Mouse (Mus musculus): Measurements from ENCODE around the gene Gm11569. TPM values are rescaled to one million over a fixed set of nuclear protein-coding genes. Genes with fewer than 3 reads are reported as not detected.
"Not testable (repeated sequence)": the region's sequence is repeated elsewhere in the genome, so short reads cannot be mapped to it uniquely, and the experiment has no call there.

Gm11569 gene
- polyA plus RNA-seq, 1 experiment from 2014 or later, result not detected

DNA sequence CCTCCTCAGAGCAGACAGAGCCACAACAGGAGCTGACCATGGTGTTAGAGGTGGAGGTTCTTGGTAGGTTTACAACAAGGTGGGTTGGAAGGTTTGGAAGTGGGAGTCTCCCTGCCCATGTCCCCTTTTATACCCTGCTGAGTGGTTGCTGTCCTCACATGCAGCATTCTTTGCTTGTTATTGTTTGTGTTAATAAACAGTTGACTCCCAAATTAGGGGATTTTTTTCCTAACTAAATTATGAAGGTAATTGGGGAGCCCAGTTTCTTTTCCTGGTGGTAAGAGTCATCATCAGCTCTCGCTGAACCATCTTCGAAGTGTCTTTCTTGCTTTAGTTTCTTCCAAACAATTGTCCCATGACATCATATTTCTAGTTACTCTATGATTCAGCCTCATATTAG lies 18.1 kb downstream of the Gm11569 start, which contains the start of gene Krtap4-8:
TSS of gene Krtap4-8 (minus strand) at position 101 of the 400 bp plus-strand sequence.
- 93% methylated on average over 2 of the region's 2 CpGs for WGBS (ENCODE audit: insufficient replicate concordance)
- Histone ChIP-seq H3K27ac (ENCODE audit: low read depth, low read length) (no peak within 1 kb of the TSS), H3K9ac (ENCODE audit: low read depth, low read length) (no peak within 1 kb of the TSS), H3K27me3 (ENCODE audit: control insufficient read depth, insufficient read depth, low read length) (no peaks in the 10 kb centered on the region), H3K4me3 (ENCODE audit: low read depth, low read length) (no peak within 1 kb of the TSS), H3K36me3 (ENCODE audit: control insufficient read depth, insufficient read depth, low read length) (no peaks in the 10 kb centered on the region), H3K9me3 (replicated peaks; ENCODE audit: control insufficient read depth, low read length) (no peaks in the 10 kb centered on the region), H3K4me1 (ENCODE audit: control insufficient read depth, insufficient read depth, low read length) (no peaks in the 10 kb centered on the region), H3K4me2 (no peak within 1 kb of the TSS)
- no peak for ATAC-seq (replicated peaks; ENCODE audit: insufficient number of reproducible peaks, low FRiP score, low TSS enrichment)

DNA sequence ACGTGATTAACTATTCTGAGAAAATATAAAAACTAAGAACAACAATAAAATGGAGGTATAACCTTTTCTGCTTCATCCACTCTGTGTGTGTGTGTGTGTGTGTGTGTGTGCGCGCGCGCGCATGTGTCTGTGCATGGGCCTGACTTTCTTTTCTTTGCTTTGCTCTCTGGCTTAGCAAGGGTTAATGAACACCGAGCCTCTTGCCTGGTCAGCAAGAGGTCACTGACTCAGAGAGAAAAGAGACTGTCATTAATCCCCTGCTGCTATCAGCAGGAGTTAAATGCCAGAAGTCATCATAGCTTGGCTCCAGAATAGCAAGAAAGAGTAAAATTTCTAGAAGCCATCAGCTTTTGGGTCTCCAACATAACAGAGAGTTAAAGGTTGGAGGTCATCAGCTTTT lies 20.3 kb downstream of the Gm11569 start:
- H3K4me1 ChIP-seq (ENCODE audit: control insufficient read depth, insufficient read depth, low read length), result no peaks in the 10 kb centered on the region
- H3K27me3 ChIP-seq (ENCODE audit: control insufficient read depth, insufficient read depth, low read length), result no peaks in the 10 kb centered on the region
- H3K4me2 ChIP-seq, result no peak overlapping the region
- 74% methylated on average over 7 of the region's 7 CpGs for WGBS (ENCODE audit: insufficient replicate concordance)
- no peak for ATAC-seq (replicated peaks; ENCODE audit: insufficient number of reproducible peaks, low FRiP score, low TSS enrichment)
- H3K4me3 ChIP-seq (ENCODE audit: low read depth, low read length), result no peak overlapping the region
- H3K9ac ChIP-seq (ENCODE audit: low read depth, low read length), result no peak overlapping the region
- H3K36me3 ChIP-seq (ENCODE audit: control insufficient read depth, insufficient read depth, low read length), result no peaks in the 10 kb centered on the region
- no peaks in the 10 kb centered on the region for H3K9me3 ChIP-seq (replicated peaks; ENCODE audit: control insufficient read depth, low read length)
- no peak overlapping the region for H3K27ac ChIP-seq (ENCODE audit: low read depth, low read length)

DNA sequence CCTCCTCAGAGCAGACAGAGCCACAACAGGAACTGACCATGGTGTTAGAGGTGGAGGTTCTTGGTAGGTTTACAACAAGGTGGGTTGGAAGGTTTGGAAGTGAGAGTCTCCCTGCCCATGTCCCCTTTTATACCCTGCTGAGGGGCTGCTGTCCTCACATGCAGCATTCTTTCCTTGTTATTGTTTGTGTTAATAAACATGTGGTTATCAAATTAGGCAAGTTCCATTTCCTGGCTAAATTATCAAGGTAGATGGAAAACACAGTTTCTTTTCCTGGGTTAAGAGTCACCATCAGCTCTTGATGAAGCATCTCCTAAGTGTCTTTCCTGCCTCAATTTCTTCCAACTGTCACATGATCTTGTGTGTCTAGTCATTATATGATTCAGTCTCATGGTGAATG lies 25.9 kb downstream of the Gm11569 start, which contains the start of gene Gm11595:
TSS of gene Gm11595 (minus strand) at position 101 of the 400 bp plus-strand sequence.
- ATAC-seq (replicated peaks; ENCODE audit: insufficient number of reproducible peaks, low FRiP score, low TSS enrichment); H3K36me3 ChIP-seq (ENCODE audit: control insufficient read depth, insufficient read depth, low read length); H3K4me3 ChIP-seq (ENCODE audit: low read depth, low read length); H3K27me3 ChIP-seq (ENCODE audit: control insufficient read depth, insufficient read depth, low read length); H3K9me3 ChIP-seq (replicated peaks; ENCODE audit: control insufficient read depth, low read length); H3K4me2 ChIP-seq; H3K9ac ChIP-seq (ENCODE audit: low read depth, low read length); H3K4me1 ChIP-seq (ENCODE audit: control insufficient read depth, insufficient read depth, low read length); H3K27ac ChIP-seq (ENCODE audit: low read depth, low read length): not testable (repeated sequence)

DNA sequence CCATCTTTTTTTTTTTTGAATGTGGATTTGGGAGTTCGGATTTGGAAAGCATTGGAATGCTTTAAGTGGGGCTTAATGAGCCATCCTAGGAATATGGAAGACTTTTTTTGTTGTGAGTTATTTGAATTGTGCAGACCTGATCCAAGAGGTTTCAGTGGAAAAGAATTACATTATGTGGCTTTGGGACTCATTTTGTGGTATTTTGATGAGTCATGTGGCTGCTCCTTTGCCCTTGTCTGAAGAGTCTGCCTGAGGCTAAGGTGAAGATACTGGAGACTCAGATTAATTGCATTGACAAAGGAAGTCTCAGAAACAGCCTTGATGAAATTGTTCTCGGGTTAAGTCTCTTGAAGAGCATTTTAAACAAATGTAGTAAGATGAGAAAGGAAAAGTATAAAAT lies 30.3 kb downstream of the Gm11569 start:
- Histone ChIP-seq H3K4me2 (no peak overlapping the region), H3K4me3 (ENCODE audit: low read depth, low read length) (no peak overlapping the region), H3K36me3 (ENCODE audit: control insufficient read depth, insufficient read depth, low read length) (no peaks in the 10 kb centered on the region), H3K27me3 (ENCODE audit: control insufficient read depth, insufficient read depth, low read length) (no peaks in the 10 kb centered on the region), H3K27ac (ENCODE audit: low read depth, low read length) (no peak overlapping the region), H3K4me1 (ENCODE audit: control insufficient read depth, insufficient read depth, low read length) (no peaks in the 10 kb centered on the region), H3K9me3 (replicated peaks; ENCODE audit: control insufficient read depth, low read length) (no peaks in the 10 kb centered on the region), H3K9ac (ENCODE audit: low read depth, low read length) (no peak overlapping the region)
- 65% methylated on average over 2 of the region's 2 CpGs for WGBS (ENCODE audit: insufficient replicate concordance)
- no peak for ATAC-seq (replicated peaks; ENCODE audit: insufficient number of reproducible peaks, low FRiP score, low TSS enrichment)

DNA sequence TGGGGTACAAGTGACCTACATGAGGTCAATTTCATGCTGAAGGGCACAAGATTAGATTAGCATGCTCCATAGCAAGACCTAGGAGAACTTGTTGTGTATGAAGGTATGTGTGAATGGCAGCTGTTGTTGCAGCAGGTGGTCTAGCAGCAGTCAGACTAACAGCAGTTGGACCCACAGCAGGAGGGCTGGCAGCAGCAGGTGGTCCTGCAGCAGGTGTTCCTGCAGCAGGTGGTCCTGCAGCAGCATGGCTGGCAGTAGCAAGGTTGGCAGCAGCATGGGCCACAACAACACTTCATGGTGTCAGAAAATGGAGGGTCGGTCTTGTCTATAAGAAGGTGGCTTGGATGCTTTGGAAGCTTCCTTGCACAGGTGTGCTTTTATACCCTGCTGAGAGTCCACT lies 39.9 kb downstream of the Gm11569 start:
- ATAC-seq (replicated peaks; ENCODE audit: insufficient number of reproducible peaks, low FRiP score, low TSS enrichment), result no peak

More for the DNA sequence above, 39.9 kb downstream of the Gm11569 start:
- Histone ChIP-seq H3K36me3 (ENCODE audit: control insufficient read depth, insufficient read depth, low read length) (no peaks in the 10 kb centered on the region), H3K4me2 (no peak overlapping the region), H3K9ac (ENCODE audit: low read depth, low read length) (no peak overlapping the region), H3K27me3 (ENCODE audit: control insufficient read depth, insufficient read depth, low read length) (no peaks in the 10 kb centered on the region), H3K27ac (ENCODE audit: low read depth, low read length) (no peak overlapping the region), H3K4me3 (ENCODE audit: low read depth, low read length) (no peak overlapping the region), H3K9me3 (replicated peaks; ENCODE audit: control insufficient read depth, low read length) (no peaks in the 10 kb centered on the region), H3K4me1 (ENCODE audit: control insufficient read depth, insufficient read depth, low read length) (no peaks in the 10 kb centered on the region)
- 77% methylated on average over 1 of the region's 1 CpGs for WGBS (ENCODE audit: insufficient replicate concordance)

Other genes starting within 250 kb of the Gm11569 start
- gene Krtap3-3, start 248.1 kb downstream of the Gm11569 start, polyA plus RNA-seq (2014; fragmentation: Nextera tagmentation; extraction: Ambion mirVana), result not detected in 2 replicates
- gene Krtap3-2, start 242.1 kb downstream of the Gm11569 start, polyA plus RNA-seq (2014; fragmentation: Nextera tagmentation; extraction: Ambion mirVana), result not detected in 2 replicates
- gene Gm11939, start 239.5 kb downstream of the Gm11569 start, polyA plus RNA-seq (2014; fragmentation: Nextera tagmentation; extraction: Ambion mirVana), result not detected in 2 replicates
- not detected in 2 replicates for gene Krtap3-1, start 232.3 kb downstream of the Gm11569 start, polyA plus RNA-seq (2014; fragmentation: Nextera tagmentation; extraction: Ambion mirVana)
- not detected in 2 replicates for gene Krtap1-5, start 217.9 kb downstream of the Gm11569 start, polyA plus RNA-seq (2014; fragmentation: Nextera tagmentation; extraction: Ambion mirVana)
- gene Krtap1-4, start 215.3 kb downstream of the Gm11569 start, polyA plus RNA-seq (2014; fragmentation: Nextera tagmentation; extraction: Ambion mirVana), result not detected in 2 replicates
- gene Krtap1-3, start 207.6 kb downstream of the Gm11569 start, polyA plus RNA-seq (2014; fragmentation: Nextera tagmentation; extraction: Ambion mirVana), result not detected in 2 replicates
- gene Krtap9-3, start 200.8 kb downstream of the Gm11569 start, polyA plus RNA-seq (2014; fragmentation: Nextera tagmentation; extraction: Ambion mirVana), result not detected in 2 replicates
- not detected in 2 replicates for gene Gm11938, start 195.6 kb downstream of the Gm11569 start, polyA plus RNA-seq (2014; fragmentation: Nextera tagmentation; extraction: Ambion mirVana)
- gene Gm11937, start 188.7 kb downstream of the Gm11569 start, polyA plus RNA-seq (2014; fragmentation: Nextera tagmentation; extraction: Ambion mirVana), result not detected in 2 replicates
- gene Krtap2-4, start 184.1 kb downstream of the Gm11569 start, polyA plus RNA-seq (2014; fragmentation: Nextera tagmentation; extraction: Ambion mirVana), result not detected in 2 replicates
- gene Gm11562, start 178.5 kb downstream of the Gm11569 start, polyA plus RNA-seq (2014; fragmentation: Nextera tagmentation; extraction: Ambion mirVana), result not detected in 2 replicates
- gene Krtap4-1, start 170.7 kb downstream of the Gm11569 start, polyA plus RNA-seq (2014; fragmentation: Nextera tagmentation; extraction: Ambion mirVana), result not detected in 2 replicates
- not detected in 2 replicates for gene Krtap4-2, start 163.8 kb downstream of the Gm11569 start, polyA plus RNA-seq (2014; fragmentation: Nextera tagmentation; extraction: Ambion mirVana)
- not detected in 2 replicates for gene Krtap4-7, start 154.8 kb downstream of the Gm11569 start, polyA plus RNA-seq (2014; fragmentation: Nextera tagmentation; extraction: Ambion mirVana)
- gene Gm11555, start 148.7 kb downstream of the Gm11569 start, polyA plus RNA-seq (2014; fragmentation: Nextera tagmentation; extraction: Ambion mirVana), result not detected in 2 replicates
- not detected in 2 replicates for gene Gm11563, start 140.0 kb downstream of the Gm11569 start, polyA plus RNA-seq (2014; fragmentation: Nextera tagmentation; extraction: Ambion mirVana)
- gene Krtap4-6, start 133.0 kb downstream of the Gm11569 start, polyA plus RNA-seq (2014; fragmentation: Nextera tagmentation; extraction: Ambion mirVana), result not detected in 2 replicates
- gene Gm14190, start 108.2 kb downstream of the Gm11569 start, polyA plus RNA-seq (2014; fragmentation: Nextera tagmentation; extraction: Ambion mirVana), result not detected in 2 replicates
- gene Gm14180, start 64.6 kb downstream of the Gm11569 start, polyA plus RNA-seq (2014; fragmentation: Nextera tagmentation; extraction: Ambion mirVana), result not detected in 2 replicates
- not detected in 2 replicates for gene Gm11595, start 26.0 kb downstream of the Gm11569 start, polyA plus RNA-seq (2014; fragmentation: Nextera tagmentation; extraction: Ambion mirVana)
- gene Krtap4-8, start 18.2 kb downstream of the Gm11569 start, polyA plus RNA-seq (2014; fragmentation: Nextera tagmentation; extraction: Ambion mirVana), result not detected in 2 replicates
- gene Krtap4-9, start 13.7 kb downstream of the Gm11569 start, polyA plus RNA-seq (2014; fragmentation: Nextera tagmentation; extraction: Ambion mirVana), result not detected in 2 replicates
- gene Gm11596, start 5.5 kb downstream of the Gm11569 start, polyA plus RNA-seq (2014; fragmentation: Nextera tagmentation; extraction: Ambion mirVana), result not detected in 2 replicates
- not detected in 2 replicates for gene Gm11554, start 5.5 kb upstream of the Gm11569 start, polyA plus RNA-seq (2014; fragmentation: Nextera tagmentation; extraction: Ambion mirVana)
- gene Krtap4-13, start 11.0 kb upstream of the Gm11569 start, polyA plus RNA-seq (2014; fragmentation: Nextera tagmentation; extraction: Ambion mirVana), result not detected in 2 replicates
- gene Gm11564, start 16.7 kb upstream of the Gm11569 start, polyA plus RNA-seq (2014; fragmentation: Nextera tagmentation; extraction: Ambion mirVana), result not detected in 2 replicates
- gene 2300003K06Rik, start 39.1 kb upstream of the Gm11569 start, polyA plus RNA-seq (2014; fragmentation: Nextera tagmentation; extraction: Ambion mirVana), result not detected in 2 replicates
- not detected in 2 replicates for gene Krtap4-16, start 52.7 kb upstream of the Gm11569 start, polyA plus RNA-seq (2014; fragmentation: Nextera tagmentation; extraction: Ambion mirVana)
- not detected in 2 replicates for gene Gm11568, start 59.0 kb upstream of the Gm11569 start, polyA plus RNA-seq (2014; fragmentation: Nextera tagmentation; extraction: Ambion mirVana)
- not detected in 2 replicates for gene Gm11559, start 65.5 kb upstream of the Gm11569 start, polyA plus RNA-seq (2014; fragmentation: Nextera tagmentation; extraction: Ambion mirVana)
- not detected in 2 replicates for gene Krtap9-1, start 74.5 kb upstream of the Gm11569 start, polyA plus RNA-seq (2014; fragmentation: Nextera tagmentation; extraction: Ambion mirVana)
- not detected in 2 replicates for gene Gm11567, start 80.3 kb upstream of the Gm11569 start, polyA plus RNA-seq (2014; fragmentation: Nextera tagmentation; extraction: Ambion mirVana)
- not detected in 2 replicates for gene Krtap31-1, start 109.0 kb upstream of the Gm11569 start, polyA plus RNA-seq (2014; fragmentation: Nextera tagmentation; extraction: Ambion mirVana)
- not detected in 2 replicates for gene Gm11565, start 115.8 kb upstream of the Gm11569 start, polyA plus RNA-seq (2014; fragmentation: Nextera tagmentation; extraction: Ambion mirVana)
- not detected in 2 replicates for gene Krtap31-2, start 137.4 kb upstream of the Gm11569 start, polyA plus RNA-seq (2014; fragmentation: Nextera tagmentation; extraction: Ambion mirVana)
- gene Krtap9-5, start 149.5 kb upstream of the Gm11569 start, polyA plus RNA-seq (2014; fragmentation: Nextera tagmentation; extraction: Ambion mirVana), result not detected in 2 replicates
- not detected in 2 replicates for gene Krtap29-1, start 180.1 kb upstream of the Gm11569 start, polyA plus RNA-seq (2014; fragmentation: Nextera tagmentation; extraction: Ambion mirVana)
- gene Krtap16-1, start 187.7 kb upstream of the Gm11569 start, polyA plus RNA-seq (2014; fragmentation: Nextera tagmentation; extraction: Ambion mirVana), result not detected in 2 replicates
- gene Krtap17-1, start 195.1 kb upstream of the Gm11569 start, polyA plus RNA-seq (2014; fragmentation: Nextera tagmentation; extraction: Ambion mirVana), result not detected in 2 replicates
- not detected in 2 replicates for gene Krt33a, start 217.3 kb upstream of the Gm11569 start, polyA plus RNA-seq (2014; fragmentation: Nextera tagmentation; extraction: Ambion mirVana)
- gene Krt33b, start 230.9 kb upstream of the Gm11569 start, polyA plus RNA-seq (2014; fragmentation: Nextera tagmentation; extraction: Ambion mirVana), result not detected in 2 replicates
- gene Krt34, start 242.6 kb upstream of the Gm11569 start, polyA plus RNA-seq (2014; fragmentation: Nextera tagmentation; extraction: Ambion mirVana), result not detected in 2 replicates

Data from heart, embryonic 11.5 days (tissue).